Mouse (Mus musculus): ENCODE data around the gene Traip. TPM values are rescaled to one million over a fixed set of nuclear protein-coding genes. Genes with fewer than 3 reads are reported as not detected.
A peak's percentile ranks its signal among the peaks of the same experiment; 100 is the strongest.

Traip gene
- polyA plus RNA-seq (2015; fragmentation: Nextera tagmentation; extraction: Ambion mirVana): 14.0 and 15.7 TPM in 2 replicates

- H3K9ac ChIP-seq (replicated peaks): peak within 1 kb of the TSS; percentile 59
- no peak for ATAC-seq (replicated peaks)
- peak within 1 kb of the TSS; percentile 67 for H3K4me3 ChIP-seq
- no peaks in the 10 kb centered on the region for H3K36me3 ChIP-seq
- peaks cover 17% of the 10 kb centered on the region for H3K4me1 ChIP-seq
- 91% methylated on average over 10 of the region's 10 CpGs for WGBS
- H3K27me3 ChIP-seq: no peaks in the 10 kb centered on the region
- H3K9me3 ChIP-seq: no peaks in the 10 kb centered on the region
- H3K4me2 ChIP-seq (replicated peaks): peak within 1 kb of the TSS; percentile 65
- peak within 1 kb of the TSS; percentile 89 for H3K27ac ChIP-seq (replicated peaks)
Observed at GRCm38 (mm10) chr9:107949922-107950235, at the start of gene Traip. Gene Traip, plus strand, starts transcription at chr9:107950136.

GRCm38 (mm10) chr9:107900840-107901626 lies 48.9 kb upstream of the Traip start:
- peaks cover 13% of the 10 kb centered on the region for H3K4me1 ChIP-seq
- ATAC-seq (replicated peaks): peak; percentile 64
- H3K9me3 ChIP-seq: no peaks in the 10 kb centered on the region
- H3K4me3 ChIP-seq: peak overlapping the region; percentile 37
- peak overlapping the region; percentile 40 for H3K9ac ChIP-seq (replicated peaks)
- 2% methylated on average over 44 of the region's 44 CpGs for whole genome bisulfite sequencing
- H3K27me3 ChIP-seq: no peaks in the 10 kb centered on the region
- H3K4me2 ChIP-seq (replicated peaks): peak overlapping the region; percentile 53
- peak overlapping the region; percentile 51 for H3K27ac ChIP-seq (replicated peaks)
- peaks cover 18% of the 10 kb centered on the region; the same call in 1 of the 2 replicates for H3K36me3 ChIP-seq

- 9% methylated on average over 17 of the region's 17 CpGs for WGBS
- no peaks in the 10 kb centered on the region for H3K27me3 ChIP-seq
- no peak for ATAC-seq (replicated peaks)
- H3K4me1 ChIP-seq: peaks cover 13% of the 10 kb centered on the region
- no peaks in the 10 kb centered on the region for H3K9me3 ChIP-seq
- H3K4me3 ChIP-seq: peak overlapping the region; percentile 37
- no peak overlapping the region for H3K27ac ChIP-seq (replicated peaks)
- H3K9ac ChIP-seq (replicated peaks): no peak overlapping the region; the same call in 1 of the 2 replicates
- H3K4me2 ChIP-seq (replicated peaks): peak overlapping the region; percentile 53
- H3K36me3 ChIP-seq: peaks cover 18% of the 10 kb centered on the region; the same call in 1 of the 2 replicates
Observed at GRCm38 (mm10) chr9:107901627-107901914, 48.4 kb upstream of the Traip start.

- 5% methylated on average over 4 of the region's 4 CpGs for WGBS
- peaks cover 12% of the 10 kb centered on the region; the same call in 1 of the 2 replicates for H3K36me3 ChIP-seq
- no peak overlapping the region for H3K4me2 ChIP-seq (replicated peaks)
- H3K4me1 ChIP-seq: peaks cover 21% of the 10 kb centered on the region
- no peak overlapping the region for H3K4me3 ChIP-seq
- ATAC-seq (replicated peaks): 0 out of 2 replicates have a peak, but pooled peaks have one; percentile 35
- H3K27ac ChIP-seq (replicated peaks): no peak overlapping the region
- no peaks in the 10 kb centered on the region for H3K9me3 ChIP-seq
- no peaks in the 10 kb centered on the region for H3K27me3 ChIP-seq
- H3K9ac ChIP-seq (replicated peaks): no peak overlapping the region
Observed at GRCm38 (mm10) chr9:107904726-107905125, 45.2 kb upstream of the Traip start.

- 24% methylated on average over 19 of the region's 19 CpGs for WGBS
- H3K27me3 ChIP-seq: no peaks in the 10 kb centered on the region
- peaks cover 11% of the 10 kb centered on the region for H3K4me1 ChIP-seq
- peaks cover 7% of the 10 kb centered on the region; the same call in 1 of the 2 replicates for H3K36me3 ChIP-seq
- ATAC-seq (replicated peaks): peak; percentile 31; the same call in 1 of the 2 replicates
- no peak within 1 kb of the TSS for H3K27ac ChIP-seq (replicated peaks)
- H3K9ac ChIP-seq (replicated peaks): no peak within 1 kb of the TSS; the same call in 1 of the 2 replicates
- no peaks in the 10 kb centered on the region for H3K9me3 ChIP-seq
- H3K4me3 ChIP-seq: peak within 1 kb of the TSS; percentile 21
- H3K4me2 ChIP-seq (replicated peaks): peak within 1 kb of the TSS; percentile 44
Observed at GRCm38 (mm10) chr9:107906252-107906966, 43.5 kb upstream of the Traip start, which contains the start of gene Mst1r. Gene Mst1r, plus strand, starts transcription at chr9:107906873.

GRCm38 (mm10) chr9:107906967-107907800 lies 42.8 kb upstream of the Traip start:
- Histone ChIP-seq H3K4me3 (peak overlapping the region; percentile 21), H3K27ac (replicated peaks) (no peak overlapping the region), H3K9me3 (no peaks in the 10 kb centered on the region), H3K9ac (replicated peaks) (no peak overlapping the region; the same call in 1 of the 2 replicates), H3K27me3 (no peaks in the 10 kb centered on the region), H3K36me3 (peaks cover 1% of the 10 kb centered on the region; the same call in 1 of the 2 replicates), H3K4me2 (replicated peaks) (peak overlapping the region; percentile 44), H3K4me1 (peaks cover 8% of the 10 kb centered on the region)
- no peak for ATAC-seq (replicated peaks)
- 47% methylated on average over 31 of the region's 31 CpGs for WGBS

- ATAC-seq (replicated peaks): no peak
- Histone ChIP-seq H3K36me3 (no peaks in the 10 kb centered on the region), H3K27me3 (no peaks in the 10 kb centered on the region), H3K4me3 (no peak overlapping the region), H3K4me2 (replicated peaks) (no peak overlapping the region), H3K9me3 (no peaks in the 10 kb centered on the region), H3K9ac (replicated peaks) (no peak overlapping the region), H3K4me1 (peaks cover 8% of the 10 kb centered on the region), H3K27ac (replicated peaks) (no peak overlapping the region)
- 81% methylated on average over 14 of the region's 14 CpGs for WGBS
Observed at GRCm38 (mm10) chr9:107907801-107908120, 42.2 kb upstream of the Traip start.

- Histone ChIP-seq H3K4me1 (peaks cover 8% of the 10 kb centered on the region), H3K4me2 (replicated peaks) (no peak overlapping the region), H3K27me3 (no peaks in the 10 kb centered on the region), H3K9me3 (no peaks in the 10 kb centered on the region), H3K9ac (replicated peaks) (no peak overlapping the region), H3K4me3 (no peak overlapping the region), H3K36me3 (no peaks in the 10 kb centered on the region), H3K27ac (replicated peaks) (no peak overlapping the region)
- 27% methylated on average over 18 of the region's 18 CpGs for WGBS
- ATAC-seq (replicated peaks): no peak
Observed at GRCm38 (mm10) chr9:107908410-107909158, 41.4 kb upstream of the Traip start.

- no peak overlapping the region for H3K4me2 ChIP-seq (replicated peaks)
- no peak overlapping the region for H3K27ac ChIP-seq (replicated peaks)
- 89% methylated on average over 15 of the region's 15 CpGs for WGBS
- no peaks in the 10 kb centered on the region for H3K36me3 ChIP-seq
- H3K4me3 ChIP-seq: no peak overlapping the region
- H3K27me3 ChIP-seq: no peaks in the 10 kb centered on the region
- no peaks in the 10 kb centered on the region for H3K9me3 ChIP-seq
- ATAC-seq (replicated peaks): no peak
- H3K9ac ChIP-seq (replicated peaks): no peak overlapping the region
- H3K4me1 ChIP-seq: peaks cover 8% of the 10 kb centered on the region
Observed at GRCm38 (mm10) chr9:107910025-107910769, 39.7 kb upstream of the Traip start.

- H3K4me1 ChIP-seq: peaks cover 6% of the 10 kb centered on the region; the same call in 1 of the 2 replicates
Observed at GRCm38 (mm10) chr9:107914764-107915420, 35.0 kb upstream of the Traip start.

More at GRCm38 (mm10) chr9:107914764-107915420, 35.0 kb upstream of the Traip start:
- Histone ChIP-seq H3K27ac (replicated peaks) (no peak overlapping the region), H3K27me3 (no peaks in the 10 kb centered on the region), H3K9ac (replicated peaks) (no peak overlapping the region), H3K4me3 (no peak overlapping the region), H3K36me3 (no peaks in the 10 kb centered on the region), H3K4me2 (replicated peaks) (no peak overlapping the region), H3K9me3 (no peaks in the 10 kb centered on the region)
- ATAC-seq (replicated peaks): no peak
- WGBS: 88% methylated on average over 16 of the region's 16 CpGs

Data from forebrain, embryonic 15.5 days (tissue).